Mouse (Mus musculus) gastrocnemius, postnatal 36 days (tissue): Measurements from ENCODE around the gene Ccdc24. TPM values are rescaled to one million over a fixed set of nuclear protein-coding genes. Genes with fewer than 3 reads are reported as not detected.

Experiments
- DNase-seq, 2 experiments: peaks; one replicate each; pipeline ENCODE4 v3.0.0; 2022
- intact Hi-C: fragments of 180-260 bp; cut with DNase I; formaldehyde crosslinking; loops from one replicate; pipeline ENCODE4 v1.15.1; 2025
- long read RNA-seq, 2 experiments: library from polyadenylated mRNA; stranded (forward); transcript quantifications; one replicate each; pipeline ENCODE4 v2.0.0; 2021
- total RNA-seq, 2 experiments: library from RNA; stranded (reverse); gene quantifications; 2 replicates each; pipeline ENCODE4 v1.2.3; 2021

The Ccdc24 gene
- total RNA-seq, result under 1 TPM in 1 of 2 experiments, not detected in 1; 0.33 TPM
- long read RNA-seq, experiment 1, result 0 reads
- long read RNA-seq, experiment 2, result 0 reads

- intact Hi-C loops, result no loop called here
- DNase-seq, result no peak
Measured at GRCm38 (mm10) chr4:117872471-117872886, at the start of gene Ccdc24. Gene Ccdc24 (minus strand): TSS chr4:117872557.

GRCm38 (mm10) chr4:117921358-117921757, 49.0 kb upstream of the Ccdc24 start:
- DNase-seq, result no peak
- intact Hi-C loops, result no loop called here

DNA sequence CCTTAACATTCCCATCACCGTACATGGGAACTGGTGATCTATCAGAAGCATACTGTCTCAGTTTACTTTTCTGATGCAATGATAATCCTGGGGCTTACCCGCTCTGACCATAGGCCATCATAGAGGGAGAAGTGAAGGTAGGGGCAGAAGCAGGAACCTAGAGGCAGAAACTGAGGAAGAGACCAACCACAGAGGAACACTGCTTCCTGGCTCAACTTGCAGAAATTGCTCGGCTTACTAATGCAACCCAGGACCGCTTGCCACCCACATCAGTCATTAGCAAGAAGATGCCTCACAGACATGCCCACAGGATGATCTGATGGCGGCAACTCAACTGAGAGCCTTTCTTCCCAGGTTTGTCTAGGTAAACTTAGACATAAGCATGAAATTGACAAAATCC, 46.4 kb upstream of the Ccdc24 start:
- DNase-seq, result no peak
- intact Hi-C loops, result loop anchor here (5.0 kb wide), 1 partner anchor 81 kb away; no protein-coding TSS in a partner anchor

- intact Hi-C loops, result loop anchor here (5.0 kb wide), 1 partner anchor 81 kb away; no protein-coding TSS in a partner anchor
- no peak for DNase-seq
Measured at GRCm38 (mm10) chr4:117918261-117918660, 45.9 kb upstream of the Ccdc24 start.

DNA sequence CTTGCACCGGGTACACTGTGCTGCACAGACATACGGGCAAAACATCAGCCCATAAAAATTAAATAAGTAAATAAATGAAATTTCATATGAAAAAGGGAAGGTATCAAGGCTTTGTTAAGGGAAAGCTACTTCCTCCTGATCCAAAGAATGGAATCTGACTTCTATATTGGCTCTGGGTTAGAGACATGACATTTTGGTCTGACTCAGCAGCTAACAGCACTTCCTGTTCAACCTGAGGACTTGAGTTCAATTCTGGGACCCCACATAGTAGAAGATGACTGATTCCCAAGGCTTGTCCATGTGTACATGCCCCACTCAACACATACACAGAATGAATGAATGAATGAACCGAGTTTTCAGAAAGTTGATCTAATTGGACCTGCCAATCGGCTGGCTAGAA, 45.5 kb upstream of the Ccdc24 start:
- no peak for DNase-seq
- intact Hi-C loops, result loop anchor here (5.0 kb wide), 1 partner anchor 81 kb away; no protein-coding TSS in a partner anchor

DNA sequence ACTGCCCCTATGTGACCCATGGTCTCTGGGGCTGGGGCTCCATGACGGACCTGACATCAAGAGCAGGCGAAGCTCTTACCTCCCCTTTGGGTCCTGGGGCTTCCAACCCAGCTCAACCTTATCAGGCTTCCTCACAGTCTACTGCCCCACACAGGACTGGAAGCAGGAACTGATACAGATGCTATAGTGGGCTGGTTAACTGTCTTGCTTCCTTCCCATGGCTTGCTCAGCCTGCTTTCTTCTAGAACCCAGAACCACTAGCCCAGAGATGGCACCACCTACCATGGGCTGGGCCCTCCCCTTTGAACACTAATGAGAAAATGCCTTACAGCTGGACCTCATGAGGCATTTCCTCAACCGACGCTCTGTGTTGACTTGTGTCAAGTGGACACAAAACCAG, 45.0 kb upstream of the Ccdc24 start:
- intact Hi-C loops, result loop anchor here (5.0 kb wide), 1 partner anchor 80 kb away; no protein-coding TSS in a partner anchor
- DNase-seq, result no peak

DNA sequence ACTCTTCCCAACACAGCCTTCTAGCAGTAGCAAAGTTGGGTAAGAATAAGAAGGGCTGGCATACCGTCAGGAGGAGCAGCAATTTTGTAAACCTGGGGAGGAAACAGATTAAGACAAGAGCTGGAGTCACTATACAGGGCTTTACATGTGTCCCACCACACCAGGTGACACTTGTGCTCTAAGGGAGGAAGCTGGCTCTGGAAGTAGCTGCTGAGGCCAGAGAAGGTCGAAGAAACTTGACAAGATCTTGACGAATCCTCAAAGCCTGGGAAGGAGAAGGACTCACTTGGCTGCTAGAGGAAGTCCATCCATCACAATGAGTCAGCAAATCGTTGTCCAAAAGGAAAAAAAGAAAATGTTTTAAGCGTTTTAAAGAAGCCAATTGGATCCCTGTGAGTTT, 44.0 kb upstream of the Ccdc24 start:
- DNase-seq, result no peak
- intact Hi-C loops, result loop anchor here (5.0 kb wide), 1 partner anchor 79 kb away; no protein-coding TSS in a partner anchor

DNA sequence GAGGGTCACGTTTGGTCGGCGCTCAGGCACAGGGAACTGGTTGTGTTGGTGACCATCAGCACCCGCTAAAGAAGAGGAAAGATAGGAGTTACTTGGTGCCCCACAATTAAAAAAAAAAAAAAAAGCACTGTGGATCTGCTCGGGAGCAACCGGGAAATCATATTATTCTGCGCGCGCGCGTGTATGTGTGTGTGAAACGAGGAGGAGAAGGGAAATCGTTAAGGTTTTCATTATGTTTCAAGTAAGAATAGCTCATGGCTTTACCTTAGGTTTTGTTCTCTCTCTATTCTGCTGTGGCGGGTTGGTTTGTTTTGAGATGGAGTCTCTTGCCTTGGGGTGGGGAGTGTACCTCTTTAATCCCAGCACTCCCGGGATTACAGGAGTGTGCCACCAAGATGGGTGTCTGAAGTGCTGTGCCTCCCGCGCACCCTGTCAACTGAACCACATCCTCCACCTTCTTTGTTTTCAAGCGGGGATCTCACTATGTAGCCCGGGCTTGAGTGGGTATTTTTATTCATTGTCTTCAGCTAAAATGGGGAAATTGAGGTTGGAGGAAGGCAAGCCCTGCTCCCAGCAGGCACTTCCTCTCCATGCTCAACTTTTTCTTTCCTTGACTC, 43.2 kb upstream of the Ccdc24 start:
- DNase-seq, result no peak
- intact Hi-C loops, result loop anchor here (5.0 kb wide), 1 partner anchor 78 kb away; no protein-coding TSS in a partner anchor

DNA sequence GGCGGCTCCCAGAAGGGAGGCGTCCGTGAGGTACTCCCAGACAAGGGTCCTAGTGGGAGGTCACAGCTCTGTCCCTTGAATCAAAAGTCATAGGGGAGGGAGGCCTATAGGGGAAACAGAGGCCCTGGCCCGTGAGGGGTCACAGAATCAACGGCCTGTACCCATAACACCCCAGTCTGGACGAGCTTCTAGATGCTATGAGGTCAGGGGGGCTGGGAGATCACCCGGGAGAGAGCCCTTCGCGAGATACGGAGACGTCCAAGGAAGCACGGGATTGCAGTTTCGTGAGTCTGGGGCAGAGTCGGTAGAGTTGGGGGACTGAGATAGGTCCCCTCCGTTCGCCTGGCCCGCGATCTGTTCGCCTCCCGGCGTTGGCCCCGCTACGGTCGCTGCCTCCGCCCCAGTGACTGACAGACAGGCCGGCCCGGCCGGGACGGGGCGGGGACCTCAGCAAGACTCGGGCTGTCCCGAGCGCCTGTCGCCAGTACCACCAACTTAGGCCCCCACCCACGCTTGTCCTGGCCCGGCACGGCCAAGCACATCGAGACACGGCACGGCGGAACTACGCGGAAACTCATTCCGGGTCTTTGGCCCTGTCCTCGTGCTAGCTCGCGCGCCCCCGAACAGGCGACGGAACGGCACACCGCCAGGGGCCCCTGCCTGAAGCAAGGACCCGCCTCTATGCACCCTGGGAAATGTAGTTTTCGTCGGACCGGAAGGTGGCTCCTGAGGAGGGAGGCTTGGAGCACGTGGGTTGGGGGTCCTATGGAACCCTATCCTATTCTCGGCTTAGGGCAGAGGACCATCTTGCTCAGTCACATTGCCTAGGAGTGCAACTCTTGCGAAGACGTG, 42.5 kb upstream of the Ccdc24 start, which contains the start of gene Ipo13:
TSS of gene Ipo13 (minus strand) at position 409 of the 852 bp plus-strand sequence.
- intact Hi-C loops, result loop anchor here (5.0 kb wide), 1 partner anchor 78 kb away; no protein-coding TSS in a partner anchor
- peak; percentile 86 to 97 for DNase-seq

DNA sequence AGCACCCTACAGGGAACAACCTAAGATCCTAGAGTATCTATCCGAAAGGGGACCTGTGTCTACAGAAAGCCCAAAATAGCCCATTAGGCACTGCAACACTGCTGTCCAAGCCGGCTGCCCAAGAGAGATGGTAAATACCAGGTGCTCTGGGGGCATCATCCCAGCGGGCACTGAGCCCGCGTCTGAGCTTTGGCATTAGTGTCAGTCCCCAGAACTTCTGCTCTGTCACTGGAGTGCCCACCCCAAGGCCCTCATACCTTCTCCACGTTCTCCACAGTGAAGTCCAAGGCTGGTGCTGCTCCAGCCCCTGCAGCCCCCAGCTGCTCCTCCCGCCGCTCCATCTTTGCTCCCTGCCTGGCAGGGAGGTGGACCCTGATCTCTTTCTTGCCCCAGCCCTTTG, 41.7 kb upstream of the Ccdc24 start:
- intact Hi-C loops, result no loop called here
- DNase-seq, result peak; percentile 65 to 69

DNA sequence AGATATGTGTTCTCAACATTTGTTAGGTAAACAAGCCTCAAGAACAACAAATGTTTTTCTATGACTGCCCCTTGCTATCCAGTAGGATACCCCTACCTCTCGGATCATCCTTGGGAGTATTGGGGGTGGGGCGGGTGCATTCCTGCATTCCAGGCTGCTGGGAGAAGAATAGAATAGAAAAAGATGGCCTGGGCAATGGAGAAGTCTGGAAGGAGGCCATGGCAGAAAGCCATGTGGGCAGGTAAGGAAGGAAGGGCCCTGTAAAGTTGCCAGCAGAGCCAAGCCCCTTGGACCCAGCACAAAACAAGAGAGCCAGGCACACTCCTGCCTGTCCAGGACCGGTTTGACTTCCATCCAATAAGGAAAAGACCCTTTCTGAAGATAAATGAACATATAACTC, 41.1 kb upstream of the Ccdc24 start:
- no peak for DNase-seq
- intact Hi-C loops, result no loop called here

DNA sequence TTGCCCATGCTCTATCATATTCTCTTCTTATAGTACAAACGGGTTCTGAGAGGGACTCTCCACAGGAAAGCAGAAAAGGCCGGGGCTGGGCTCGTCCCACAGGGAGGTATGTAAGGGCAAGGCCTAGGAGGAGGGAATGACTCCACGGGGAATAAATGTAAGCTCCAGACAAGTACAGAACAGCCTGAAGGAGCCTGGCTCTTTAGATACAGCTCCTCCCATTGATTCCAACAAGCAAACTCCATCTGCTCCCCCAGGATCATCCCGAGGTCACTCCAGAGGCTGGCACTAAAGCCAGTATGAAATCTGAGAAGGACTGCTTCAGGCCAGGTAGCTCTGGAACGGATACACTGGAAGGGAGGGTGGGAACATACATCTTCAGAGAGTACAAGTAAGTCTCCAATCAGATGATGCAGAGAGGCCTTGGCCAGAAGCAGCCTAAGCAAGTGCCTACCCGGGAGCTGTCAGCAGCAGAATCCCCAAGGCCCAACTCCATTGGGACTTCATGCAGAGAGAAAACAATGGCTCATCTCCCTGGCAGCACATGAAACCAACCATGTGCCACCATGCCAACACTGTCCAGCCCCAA, 40.4 kb upstream of the Ccdc24 start:
- intact Hi-C loops, result no loop called here
- no peak for DNase-seq

DNA sequence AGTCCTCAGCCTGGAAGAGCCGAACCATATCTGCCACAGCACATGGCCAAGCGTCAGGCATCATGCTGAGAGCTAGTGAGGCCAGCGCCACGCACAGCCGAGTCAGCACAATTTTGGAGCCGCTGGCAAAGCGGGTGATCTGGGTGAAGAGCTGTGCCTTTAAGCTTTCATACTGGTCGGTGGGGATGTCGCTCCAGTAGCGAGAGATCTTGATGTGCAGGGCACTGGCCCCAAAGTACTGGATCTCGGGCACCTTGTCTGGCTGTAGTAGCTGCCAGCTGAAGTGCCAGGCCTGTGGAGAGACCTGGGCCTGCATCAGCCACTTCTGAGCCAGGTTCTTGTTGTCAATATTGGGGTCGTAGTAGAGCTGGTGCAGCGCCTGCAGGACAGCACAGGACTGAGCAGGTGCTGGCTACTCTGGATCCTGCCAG, 39.8 kb upstream of the Ccdc24 start:
- DNase-seq, result no peak
- intact Hi-C loops, result no loop called here

DNA sequence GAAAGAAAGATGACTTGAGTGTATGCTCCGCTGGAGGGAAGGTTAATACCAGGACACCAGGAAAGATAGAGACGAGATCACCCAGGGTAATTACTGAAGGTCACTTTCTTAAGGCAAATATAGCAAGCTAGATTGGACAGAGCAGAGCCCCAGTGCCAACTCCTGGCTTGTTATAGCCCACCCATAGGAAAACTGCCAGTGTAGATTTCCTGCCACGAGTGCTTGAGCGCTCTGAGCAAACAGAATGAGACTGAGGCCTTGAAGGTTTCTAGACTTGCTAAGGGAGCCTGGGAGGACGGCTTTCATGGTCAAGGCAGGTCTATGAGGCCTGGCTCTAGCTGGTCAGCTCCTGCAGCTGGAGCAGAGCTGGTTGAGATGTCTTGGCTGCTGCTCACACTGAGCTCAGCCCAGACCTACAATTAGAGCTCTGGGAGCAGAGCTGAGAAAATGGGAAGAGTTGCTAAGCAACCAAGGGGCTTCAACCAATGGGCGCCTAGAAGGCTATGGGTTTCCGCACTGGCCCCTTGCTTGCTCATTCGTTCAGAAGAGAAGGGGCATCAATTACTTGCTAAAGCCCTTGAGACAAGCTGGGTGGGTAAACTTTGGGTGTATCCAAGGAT, 36.6 kb upstream of the Ccdc24 start:
- DNase-seq, result no peak
- intact Hi-C loops, result no loop called here

DNA sequence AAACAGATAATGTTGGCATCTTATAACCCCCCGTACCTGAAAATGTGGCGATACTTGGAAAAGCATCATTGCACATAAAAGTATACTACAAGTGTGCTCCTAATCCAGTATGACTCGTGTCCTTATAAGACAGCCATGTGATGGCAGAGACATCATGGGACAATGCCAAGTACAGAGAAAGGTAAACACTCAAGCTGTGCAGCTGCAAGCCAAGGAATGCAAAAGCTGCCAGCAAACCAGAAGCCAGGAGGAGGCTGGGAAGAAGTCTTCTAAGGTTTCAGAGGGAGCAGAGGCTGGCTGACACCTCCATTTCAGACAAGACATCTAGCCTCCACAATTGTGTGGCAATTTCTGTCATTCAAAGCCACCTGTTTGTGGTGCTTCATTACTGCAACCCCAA, 33.8 kb upstream of the Ccdc24 start:
- DNase-seq, result peak in 1 of 2 experiments; percentile 48
- intact Hi-C loops, result no loop called here

GRCm38 (mm10) chr4:117904761-117905160, 32.4 kb upstream of the Ccdc24 start:
- DNase-seq, result no peak
- intact Hi-C loops, result no loop called here

DNA sequence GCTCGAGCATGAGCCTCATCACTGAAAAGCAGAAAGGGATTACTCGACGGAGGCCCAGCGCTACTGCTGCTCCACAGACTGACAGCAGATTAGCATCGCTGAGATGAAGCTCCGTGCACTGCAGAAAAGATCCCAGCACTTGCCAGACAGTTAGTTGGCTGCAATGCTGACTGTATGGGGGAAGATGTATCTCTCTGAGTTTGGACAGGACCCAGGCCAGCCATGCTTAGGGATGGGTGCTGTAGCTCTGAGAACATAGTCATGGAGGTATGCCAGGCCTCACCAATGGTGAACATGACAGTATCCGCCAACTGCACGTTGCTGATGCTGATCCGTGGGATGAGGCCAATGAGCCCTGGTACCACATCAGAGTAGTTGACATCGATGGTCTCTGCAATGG, 31.7 kb upstream of the Ccdc24 start:
- intact Hi-C loops, result no loop called here
- DNase-seq, result no peak

DNA sequence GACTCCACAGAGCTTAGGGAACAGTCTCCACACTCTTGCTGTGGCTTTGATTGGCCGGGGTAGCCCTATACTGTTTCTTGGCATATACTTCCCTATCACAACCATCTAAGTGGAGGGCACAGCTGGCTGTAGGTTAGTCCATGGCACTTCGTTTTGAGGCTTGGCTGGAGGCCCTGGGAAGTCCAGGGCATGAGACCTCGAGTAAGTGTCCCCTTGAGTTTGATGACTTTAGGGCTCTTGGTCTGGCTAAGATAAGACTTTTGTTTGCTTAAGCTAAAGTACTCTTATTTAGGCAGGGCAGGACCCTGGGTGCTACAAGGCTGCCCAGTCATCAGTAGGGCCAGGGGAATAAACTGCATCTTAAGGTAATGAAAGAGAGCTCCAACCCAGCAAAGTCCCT, 25.8 kb upstream of the Ccdc24 start:
- no peak for DNase-seq
- intact Hi-C loops, result no loop called here

DNA sequence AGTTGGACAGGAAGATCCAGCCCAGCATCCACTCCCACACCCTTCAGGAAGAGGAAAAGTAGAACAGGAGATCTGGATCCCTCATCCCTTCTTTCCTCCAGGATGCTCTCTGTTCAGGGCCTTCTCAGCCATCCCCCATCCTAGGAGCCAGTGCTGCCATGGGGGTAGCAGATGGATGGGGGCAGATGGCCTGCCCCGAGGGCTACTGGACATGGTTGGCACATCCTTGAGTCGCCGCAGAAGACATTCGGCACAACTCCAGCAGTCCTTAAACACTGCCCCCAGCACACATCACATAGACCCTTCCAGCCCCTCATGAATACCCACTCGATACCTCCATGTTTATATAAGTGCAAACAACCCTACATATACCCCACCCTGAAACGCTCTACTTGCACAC, 23.7 kb upstream of the Ccdc24 start:
- DNase-seq, result no peak
- intact Hi-C loops, result no loop called here

GRCm38 (mm10) chr4:117895339-117895738, 23.0 kb upstream of the Ccdc24 start:
- intact Hi-C loops, result no loop called here
- DNase-seq, result no peak

- DNase-seq, result no peak
- intact Hi-C loops, result no loop called here
Measured at GRCm38 (mm10) chr4:117894601-117895000, 22.2 kb upstream of the Ccdc24 start.
